Mouse (Mus musculus) spleen, adult 2 months (tissue): ENCODE results near the gene Sh2d2a.

Experiments
- CTCF ChIP-seq: fragments of 200-500 bp; IDR thresholded peaks from 2 replicates; pipeline ENCODE4 v1.5.1; 2011; ENCODE audit warnings: mild to moderate bottlenecking, inconsistent platforms; ENCODE audit not compliant: insufficient read depth, insufficient read length, insufficient replicate concordance; ENCODE audit errors: extremely low read depth
- POLR2A ChIP-seq: fragments of 200-500 bp; IDR thresholded peaks from 2 replicates; pipeline ENCODE4 v1.6.1; 2011; ENCODE audit warnings: low read depth, low read length, inconsistent platforms

DNA sequence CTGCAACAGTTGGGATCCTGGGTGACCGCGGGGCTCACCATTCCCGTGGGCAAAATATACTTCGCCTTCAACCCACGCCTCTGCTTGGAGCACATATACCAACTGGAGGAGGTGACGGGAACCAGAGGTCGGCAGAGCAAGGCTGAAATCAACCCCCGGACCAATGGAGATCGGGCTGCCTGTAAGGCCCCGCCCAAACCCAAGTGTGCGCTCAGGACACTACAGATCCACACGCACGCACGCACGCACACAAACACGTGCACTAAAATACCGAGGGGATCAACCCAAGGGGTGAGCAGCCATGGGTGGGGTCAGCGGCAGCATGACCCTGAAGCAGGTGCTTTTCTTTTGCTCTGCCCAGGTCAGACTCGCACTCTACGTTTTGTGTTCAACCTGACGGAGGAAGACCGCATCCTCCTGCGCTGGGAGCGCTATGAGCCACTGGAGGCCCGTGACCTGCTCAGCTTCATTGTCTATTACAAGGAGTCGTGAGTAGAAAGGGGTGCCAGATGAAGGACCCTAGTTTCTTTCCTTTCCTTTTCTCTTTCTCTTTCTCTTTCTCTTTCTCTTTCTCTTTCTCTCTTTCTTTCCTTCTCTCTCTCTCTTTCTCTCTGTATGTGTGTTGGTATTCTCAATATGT lies 42.4 kb upstream of the Sh2d2a start:
- no peak for TF ChIP-seq CTCF
- no peak for TF ChIP-seq POLR2A
